Mouse (Mus musculus) spleen, adult 2 months (tissue): ENCODE measurements around the gene Olfr1370.

ENCODE experiments used
- CTCF ChIP-seq: fragments of 200-500 bp; IDR thresholded peaks from 2 replicates; pipeline ENCODE4 v1.5.1; 2011; ENCODE audit warnings: mild to moderate bottlenecking, inconsistent platforms; ENCODE audit not compliant: insufficient read depth, insufficient read length, insufficient replicate concordance; ENCODE audit errors: extremely low read depth
- POLR2A ChIP-seq: fragments of 200-500 bp; IDR thresholded peaks from 2 replicates; pipeline ENCODE4 v1.6.1; 2011; ENCODE audit warnings: low read depth, low read length, inconsistent platforms

DNA sequence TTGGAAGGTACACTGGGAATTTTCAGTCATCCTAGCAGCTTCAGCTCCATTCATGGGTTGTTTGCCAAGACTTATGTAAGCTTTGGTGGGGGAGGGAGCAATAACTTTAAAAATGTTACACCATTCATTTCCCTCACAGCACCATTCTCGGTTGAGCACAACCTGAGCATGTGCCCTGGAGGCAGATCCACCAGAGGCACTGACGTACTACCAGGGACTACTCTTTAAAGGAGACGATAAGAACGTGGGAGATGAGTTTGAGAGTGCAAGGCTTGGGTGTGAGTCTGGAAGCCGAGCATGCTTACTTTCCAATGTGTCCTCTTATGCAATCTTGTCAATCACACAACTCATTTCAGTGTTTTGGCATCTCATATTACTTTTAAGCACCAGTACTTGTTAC, 49.9 kb downstream of the Olfr1370 start:
- TF ChIP-seq CTCF, result no peak
- no peak for TF ChIP-seq POLR2A
